Mouse (Mus musculus) kidney, adult 2 months (tissue): ENCODE measurements around the gene Serbp1.

ENCODE experiments used
- CTCF ChIP-seq: fragments of 200-500 bp; conservative IDR thresholded peaks from 2 replicates; pipeline ENCODE4 v1.5.1; 2011; ENCODE audit warnings: low read depth, mild to moderate bottlenecking, control low read depth, low read length, moderate library complexity, mixed read lengths; ENCODE audit not compliant: insufficient read depth, insufficient read length
- POLR2A ChIP-seq: fragments of 200-500 bp; IDR thresholded peaks from one replicate; pipeline ENCODE4 v1.6.1; 2011; ENCODE audit warnings: low read depth, low read length, control low read depth

- no peak for TF ChIP-seq CTCF
- TF ChIP-seq POLR2A = no peak
These were observed 20.6 kb upstream of the Serbp1 start for GRCm38 (mm10) chr6:67217402-67217801.
